Mouse (Mus musculus): Measurements from ENCODE around the gene Eps8l2.

- TF ChIP-seq CTCF (IDR thresholded peaks at IDR 0.05): no peak
- no peak for TF ChIP-seq EP300 (IDR thresholded peaks at IDR 0.05)
Measured at GRCm38 (mm10) chr7:141363752-141364125, 25.1 kb downstream of the Eps8l2 start.
